Mouse (Mus musculus): ENCODE measurements around the gene Rnf185. TPM values are rescaled to one million over a fixed set of nuclear protein-coding genes. Genes with fewer than 3 reads are reported as not detected.

The Rnf185 gene
- 29.3 TPM for polyA plus RNA-seq (2015; fragmentation: Illumina TruSeq; extraction: RNeasy Lipid Tissue Mini Kit (QIAGEN cat#74804); ENCODE audit: low read depth, low replicate concordance)

GRCm38 (mm10) chr11:3452167-3452639 is at the start of gene Rnf185:
Rnf185 (minus strand) TSS chr11:3452363.

GRCm38 (mm10) chr11:3487952-3488570 is 35.9 kb upstream of the Rnf185 start, which contains the start of gene Pla2g3:
Pla2g3 (plus strand) TSS chr11:3488284.

GRCm38 (mm10) chr11:3408997-3409732 is 43.0 kb downstream of the Rnf185 start, which contains the start of gene Limk2:
Limk2 (minus strand) TSS chr11:3409189.

Other genes with a start within 250 kb of the Rnf185 start
- gene Eif4enif1, start 250.0 kb downstream of the Rnf185 start, polyA plus RNA-seq (2015; fragmentation: Illumina TruSeq; extraction: RNeasy Lipid Tissue Mini Kit (QIAGEN cat#74804); ENCODE audit: low read depth, low replicate concordance), result 39.0 TPM
- 149 TPM for gene Drg1, start 185.9 kb downstream of the Rnf185 start, polyA plus RNA-seq (2015; fragmentation: Illumina TruSeq; extraction: RNeasy Lipid Tissue Mini Kit (QIAGEN cat#74804); ENCODE audit: low read depth, low replicate concordance)
- gene Patz1, start 163.5 kb downstream of the Rnf185 start, polyA plus RNA-seq (2015; fragmentation: Illumina TruSeq; extraction: RNeasy Lipid Tissue Mini Kit (QIAGEN cat#74804); ENCODE audit: low read depth, low replicate concordance), result 26.8 TPM
- 32.8 TPM for gene Pik3ip1, start 122.0 kb downstream of the Rnf185 start, polyA plus RNA-seq (2015; fragmentation: Illumina TruSeq; extraction: RNeasy Lipid Tissue Mini Kit (QIAGEN cat#74804); ENCODE audit: low read depth, low replicate concordance)
- gene Limk2, start 43.2 kb downstream of the Rnf185 start, polyA plus RNA-seq (2015; fragmentation: Illumina TruSeq; extraction: RNeasy Lipid Tissue Mini Kit (QIAGEN cat#74804); ENCODE audit: low read depth, low replicate concordance), result 105 TPM
- 2.9 TPM for gene Pla2g3, start 35.9 kb upstream of the Rnf185 start, polyA plus RNA-seq (2015; fragmentation: Illumina TruSeq; extraction: RNeasy Lipid Tissue Mini Kit (QIAGEN cat#74804); ENCODE audit: low read depth, low replicate concordance)
- 39.3 TPM for gene Inpp5j, start 52.5 kb upstream of the Rnf185 start, polyA plus RNA-seq (2015; fragmentation: Illumina TruSeq; extraction: RNeasy Lipid Tissue Mini Kit (QIAGEN cat#74804); ENCODE audit: low read depth, low replicate concordance)
- gene Selenom, start 62.3 kb upstream of the Rnf185 start, polyA plus RNA-seq (2015; fragmentation: Illumina TruSeq; extraction: RNeasy Lipid Tissue Mini Kit (QIAGEN cat#74804); ENCODE audit: low read depth, low replicate concordance), result 285 TPM
- 6.2 TPM for gene Smtn, start 88.2 kb upstream of the Rnf185 start, polyA plus RNA-seq (2015; fragmentation: Illumina TruSeq; extraction: RNeasy Lipid Tissue Mini Kit (QIAGEN cat#74804); ENCODE audit: low read depth, low replicate concordance)
- gene Morc2a, start 196.8 kb upstream of the Rnf185 start, polyA plus RNA-seq (2015; fragmentation: Illumina TruSeq; extraction: RNeasy Lipid Tissue Mini Kit (QIAGEN cat#74804); ENCODE audit: low read depth, low replicate concordance), result 25.8 TPM

All from brain, adult 10 weeks (tissue).